Mouse (Mus musculus): ENCODE data around the gene Lpar1. TPM values are rescaled to one million over a fixed set of nuclear protein-coding genes. Genes with fewer than 3 reads are reported as not detected.

The Lpar1 gene
- total and polyA plus RNA-seq, 2 experiments from 2014 or later: 14.3 to 24.3 TPM

DNA sequence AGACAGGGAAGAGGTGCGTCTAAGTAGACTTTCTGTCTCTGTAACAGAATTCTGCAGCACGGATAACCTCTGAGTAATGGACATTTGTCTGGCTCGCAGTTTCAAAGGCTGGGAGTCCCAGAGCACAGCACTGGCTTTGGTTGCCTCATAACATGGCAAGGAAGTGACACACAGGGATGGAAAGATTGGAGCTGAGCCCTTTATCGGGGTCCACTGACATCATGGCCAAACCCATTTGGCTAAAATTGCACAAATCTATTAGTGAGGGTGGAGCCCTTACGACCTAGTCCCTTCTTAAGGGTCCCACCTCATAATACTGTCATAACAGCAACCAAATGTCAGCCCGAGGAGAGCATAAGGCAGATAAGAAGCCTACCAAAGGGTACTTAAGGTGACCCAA, 22.1 kb upstream of the Lpar1 start:
- Histone ChIP-seq H3K4me2 (ENCODE audit: low read depth, low read length) (no peak overlapping the region), H3K9me3 (ENCODE audit: low read length) (no peaks in the 10 kb centered on the region), H3K27me3 (ENCODE audit: insufficient read depth, low read length) (no peaks in the 10 kb centered on the region), H3K4me1 (ENCODE audit: insufficient read depth, low read length) (no peaks in the 10 kb centered on the region), H3K27ac (no peak overlapping the region), H3K9ac (replicated peaks; ENCODE audit: low read length) (no peak overlapping the region), H3K4me3 (ENCODE audit: low read length) (no peak overlapping the region), H3K36me3 (ENCODE audit: insufficient read depth, low read length) (no peaks in the 10 kb centered on the region)
- WGBS: 93% methylated on average over 6 of the region's 6 CpGs
- no peak for DNase-seq (ENCODE audit: low spot score)
- no peak for ATAC-seq
- TF ChIP-seq CTCF (IDR thresholded peaks at IDR 0.05; ENCODE audit: low read depth): no peak

DNA sequence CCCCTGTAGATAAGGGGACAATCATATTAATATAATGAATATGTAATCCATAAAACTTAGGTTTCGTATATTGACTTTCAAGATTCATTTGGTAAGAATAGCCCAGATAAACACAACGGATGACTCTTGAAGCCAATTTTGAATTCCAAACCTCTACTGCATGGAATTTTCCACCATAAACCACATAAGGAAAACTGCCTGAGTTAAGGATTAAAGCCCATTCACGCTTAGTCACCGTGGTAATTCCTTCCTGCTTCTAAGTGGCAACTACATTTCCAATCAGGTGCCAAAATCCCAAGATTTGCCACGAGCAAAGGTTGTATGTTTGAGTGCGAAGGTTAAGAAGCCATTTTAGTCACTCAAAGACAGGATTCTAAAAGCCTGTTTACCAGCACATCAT, 20.3 kb upstream of the Lpar1 start:
- Histone ChIP-seq H3K27me3 (ENCODE audit: insufficient read depth, low read length) (no peaks in the 10 kb centered on the region), H3K9ac (replicated peaks; ENCODE audit: low read length) (no peak overlapping the region), H3K4me1 (ENCODE audit: insufficient read depth, low read length) (no peaks in the 10 kb centered on the region), H3K4me3 (ENCODE audit: low read length) (no peak overlapping the region), H3K27ac (no peak overlapping the region), H3K4me2 (ENCODE audit: low read depth, low read length) (no peak overlapping the region), H3K9me3 (ENCODE audit: low read length) (no peaks in the 10 kb centered on the region), H3K36me3 (ENCODE audit: insufficient read depth, low read length) (no peaks in the 10 kb centered on the region)
- no peak for TF ChIP-seq CTCF (IDR thresholded peaks at IDR 0.05; ENCODE audit: low read depth)
- 75% methylated on average over 6 of the region's 6 CpGs for WGBS
- no peak for ATAC-seq
- no peak for DNase-seq (ENCODE audit: low spot score)

DNA sequence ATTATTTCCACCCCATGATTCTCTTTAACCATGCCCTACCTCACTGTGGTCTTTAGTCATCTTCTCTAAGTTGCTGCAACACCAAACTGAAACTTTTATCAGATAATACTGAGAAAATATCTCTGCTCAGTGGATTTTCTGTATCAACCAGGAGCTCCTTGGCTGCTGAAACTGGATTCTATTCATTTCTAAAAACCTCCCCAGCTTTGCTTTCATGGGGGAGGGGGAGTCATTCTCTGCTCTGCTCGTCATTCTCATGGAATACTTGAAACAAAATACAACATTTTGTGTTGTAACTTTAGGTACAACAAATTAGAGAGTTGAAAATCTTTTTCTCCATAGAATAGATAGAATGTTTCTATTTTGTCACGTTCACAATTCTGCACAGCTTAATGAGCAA, 18.7 kb upstream of the Lpar1 start:
- 76% methylated on average over 2 of the region's 2 CpGs for WGBS
- H3K9me3 ChIP-seq (ENCODE audit: low read length): no peaks in the 10 kb centered on the region

DNA sequence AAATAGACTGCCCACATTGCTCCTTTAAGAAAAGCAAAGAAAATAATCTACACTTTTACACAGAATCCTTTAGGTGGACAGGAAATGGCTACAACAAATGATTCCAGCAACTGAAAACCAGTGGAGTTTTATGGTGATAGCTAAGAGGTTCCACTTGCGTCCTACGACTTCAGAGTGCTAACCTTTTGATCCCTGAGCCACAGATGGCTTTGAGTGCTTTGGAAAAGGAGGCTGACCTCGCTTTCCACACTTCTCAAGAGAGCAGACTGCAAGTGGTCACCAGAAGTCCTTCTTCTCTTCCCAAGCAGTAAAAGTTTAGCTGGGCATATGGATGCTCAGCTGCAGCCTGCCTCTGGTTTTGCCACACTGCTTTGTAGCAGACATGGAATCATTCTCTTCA, 18.0 kb upstream of the Lpar1 start:
- ATAC-seq: no peak
- Histone ChIP-seq H3K27me3 (ENCODE audit: insufficient read depth, low read length) (no peaks in the 10 kb centered on the region), H3K4me1 (ENCODE audit: insufficient read depth, low read length) (no peaks in the 10 kb centered on the region), H3K4me3 (ENCODE audit: low read length) (no peak overlapping the region), H3K27ac (no peak overlapping the region), H3K4me2 (ENCODE audit: low read depth, low read length) (no peak overlapping the region), H3K9me3 (ENCODE audit: low read length) (no peaks in the 10 kb centered on the region), H3K9ac (replicated peaks; ENCODE audit: low read length) (no peak overlapping the region), H3K36me3 (ENCODE audit: insufficient read depth, low read length) (no peaks in the 10 kb centered on the region)
- 31% methylated on average over 3 of the region's 3 CpGs for WGBS
- no peak for DNase-seq (ENCODE audit: low spot score)
- no peak for TF ChIP-seq CTCF (IDR thresholded peaks at IDR 0.05; ENCODE audit: low read depth)

More for the DNA sequence above, 18.7 kb upstream of the Lpar1 start:
- no peak overlapping the region for H3K9ac ChIP-seq (replicated peaks; ENCODE audit: low read length)
- ATAC-seq (no peak), DNase-seq (ENCODE audit: low spot score) (no peak)
- H3K36me3 ChIP-seq (ENCODE audit: insufficient read depth, low read length): no peaks in the 10 kb centered on the region
- H3K4me1 ChIP-seq (ENCODE audit: insufficient read depth, low read length): no peaks in the 10 kb centered on the region
- H3K27ac ChIP-seq: no peak overlapping the region
- H3K27me3 ChIP-seq (ENCODE audit: insufficient read depth, low read length): no peaks in the 10 kb centered on the region
- H3K4me3 ChIP-seq (ENCODE audit: low read length): no peak overlapping the region
- H3K4me2 ChIP-seq (ENCODE audit: low read depth, low read length): no peak overlapping the region
- TF ChIP-seq CTCF (IDR thresholded peaks at IDR 0.05; ENCODE audit: low read depth): no peak

- TF ChIP-seq CTCF (IDR thresholded peaks at IDR 0.05; ENCODE audit: low read depth): no peak
- DNase-seq (ENCODE audit: low spot score) (no peak), ATAC-seq (no peak)
- no peak overlapping the region for H3K9ac ChIP-seq (replicated peaks; ENCODE audit: low read length)
- H3K4me2 ChIP-seq (ENCODE audit: low read depth, low read length): no peak overlapping the region
- WGBS: 16% methylated on average over 1 of the region's 1 CpGs
- H3K27me3 ChIP-seq (ENCODE audit: insufficient read depth, low read length): no peaks in the 10 kb centered on the region
- H3K27ac ChIP-seq: no peak overlapping the region
- H3K4me3 ChIP-seq (ENCODE audit: low read length): no peak overlapping the region
- no peaks in the 10 kb centered on the region for H3K4me1 ChIP-seq (ENCODE audit: insufficient read depth, low read length)
- no peaks in the 10 kb centered on the region for H3K36me3 ChIP-seq (ENCODE audit: insufficient read depth, low read length)
- H3K9me3 ChIP-seq (ENCODE audit: low read length): no peaks in the 10 kb centered on the region
Measured at GRCm38 (mm10) chr4:58571232-58571631, 17.5 kb upstream of the Lpar1 start.

DNA sequence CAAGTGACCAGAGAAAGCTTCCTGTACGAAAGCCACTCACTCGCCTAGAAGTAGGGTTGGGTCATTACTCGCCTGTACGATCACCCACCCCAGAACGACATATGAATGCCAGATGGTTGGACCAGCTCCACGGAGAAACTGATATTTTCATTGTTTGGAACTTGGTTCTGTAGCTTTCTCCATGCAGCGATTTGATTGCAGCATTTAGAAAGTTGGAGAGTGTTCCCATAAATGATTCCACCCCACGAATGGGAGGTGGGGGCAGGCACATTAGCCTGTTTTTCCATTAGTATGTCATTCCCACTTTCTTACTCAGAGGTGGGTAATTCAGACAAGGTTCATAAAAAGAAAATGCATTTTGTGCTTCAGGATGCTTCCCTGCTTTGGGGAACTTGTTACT, 14.8 kb upstream of the Lpar1 start:
- H3K4me2 ChIP-seq (ENCODE audit: low read depth, low read length): no peak overlapping the region
- H3K36me3 ChIP-seq (ENCODE audit: insufficient read depth, low read length): no peaks in the 10 kb centered on the region
- 76% methylated on average over 8 of the region's 8 CpGs for WGBS
- H3K4me3 ChIP-seq (ENCODE audit: low read length): no peak overlapping the region
- DNase-seq (ENCODE audit: low spot score) (no peak), ATAC-seq (no peak)
- H3K27me3 ChIP-seq (ENCODE audit: insufficient read depth, low read length): no peaks in the 10 kb centered on the region
- H3K9ac ChIP-seq (replicated peaks; ENCODE audit: low read length): no peak overlapping the region
- H3K27ac ChIP-seq: no peak overlapping the region
- H3K4me1 ChIP-seq (ENCODE audit: insufficient read depth, low read length): no peaks in the 10 kb centered on the region
- TF ChIP-seq CTCF (IDR thresholded peaks at IDR 0.05; ENCODE audit: low read depth): no peak
- no peaks in the 10 kb centered on the region for H3K9me3 ChIP-seq (ENCODE audit: low read length)

DNA sequence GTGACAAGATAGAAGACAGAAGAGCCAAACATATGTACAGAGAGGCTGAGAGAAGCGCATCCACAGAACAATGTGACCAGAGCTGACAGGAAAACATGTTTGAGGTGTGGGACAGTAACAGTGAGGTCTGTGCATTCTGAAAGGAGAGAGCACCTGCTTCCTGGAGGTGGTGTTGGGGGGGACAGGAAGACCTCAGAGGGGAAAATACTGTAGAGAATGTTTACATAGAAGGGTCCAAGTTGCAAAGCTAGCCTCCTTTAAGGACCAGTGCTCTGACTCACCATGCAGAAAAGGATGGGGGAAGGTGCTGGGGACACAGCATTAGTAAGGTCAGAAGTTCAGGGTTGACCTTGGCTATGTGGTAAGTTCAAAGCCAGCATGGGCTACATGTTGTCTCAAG, 9.1 kb upstream of the Lpar1 start:
- no peak for ATAC-seq
- H3K27me3 ChIP-seq (ENCODE audit: insufficient read depth, low read length): no peaks in the 10 kb centered on the region

More for the DNA sequence above, 9.1 kb upstream of the Lpar1 start:
- Histone ChIP-seq H3K36me3 (ENCODE audit: insufficient read depth, low read length) (no peaks in the 10 kb centered on the region), H3K9me3 (ENCODE audit: low read length) (no peaks in the 10 kb centered on the region), H3K4me1 (ENCODE audit: insufficient read depth, low read length) (no peaks in the 10 kb centered on the region), H3K4me3 (ENCODE audit: low read length) (no peak overlapping the region), H3K9ac (replicated peaks; ENCODE audit: low read length) (no peak overlapping the region), H3K27ac (no peak overlapping the region), H3K4me2 (ENCODE audit: low read depth, low read length) (no peak overlapping the region)
- TF ChIP-seq CTCF (IDR thresholded peaks at IDR 0.05; ENCODE audit: low read depth): no peak
- DNase-seq (ENCODE audit: low spot score): no peak
- WGBS: 97% methylated on average over 1 of the region's 1 CpGs

Data from hindbrain, postnatal 0 days (tissue).